11 mouse cellular contexts compared by ENCODE assay signal in genomic region chr7:46482099-46482531, GRCm38 (mm10).
DNase-seq lines count a peak whose midpoint lies in the region; ATAC-seq and TF ChIP-seq lines count a peak whose summit lies in the region.
"Had no signal": no experiment of that assay in that cellular context is flagged by ENCODE, and none has a peak within 500 bp of the region (broad histone marks: within the 10 kb centered on the region; RNA-seq: fewer than 3 reads in every experiment).

No protein-coding gene starts in this region.

- no peak for TF ChIP-seq CTCF in heart, postnatal 0 days (IDR thresholded peaks at IDR 0.05; ENCODE audit: low read depth)
- TF ChIP-seq CTCF in thymus, adult 2 months (IDR thresholded peaks at IDR 0.05; ENCODE audit: borderline replicate concordance, control insufficient read depth, extremely low read depth, insufficient read depth, low read length, poor library complexity): no peak

- no peak for TF ChIP-seq POLR2A in thymus, adult 2 months (IDR thresholded peaks at IDR 0.05; ENCODE audit: control insufficient read depth, extremely low read depth, insufficient read depth, low read length, poor library complexity)

- H3K27ac ChIP-seq in embryonic facial prominence, embryonic 15.5 days (replicated peaks): no peak overlapping the region
- H3K27ac ChIP-seq in heart, postnatal 0 days (ENCODE audit: low read depth): peak overlapping the region; percentile 71
- H3K27ac ChIP-seq in liver, embryonic 11.5 days (ENCODE audit: low read depth, low read length): no peak overlapping the region
- no peak overlapping the region for H3K27ac ChIP-seq in thymus, adult 2 months (ENCODE audit: control insufficient read depth, insufficient read depth, low read length)
- H3K27ac ChIP-seq: hindbrain, embryonic 15.5 days; neural tube, embryonic 12.5 days had no signal

- ATAC-seq in embryonic facial prominence, embryonic 15.5 days (ENCODE audit: insufficient number of reproducible peaks, low FRiP score, low TSS enrichment, low read depth): peak; percentile 54
- peak; percentile 92 for ATAC-seq in heart, postnatal 0 days (ENCODE audit: insufficient read depth, low read depth)
- ATAC-seq in liver, embryonic 11.5 days (replicated peaks; ENCODE audit: low FRiP score): no peak; the same call in 1 of the 2 replicates

- no peaks in the 10 kb centered on the region for H3K9me3 ChIP-seq in embryonic facial prominence, embryonic 15.5 days (replicated peaks)
- H3K9me3 ChIP-seq in heart, postnatal 0 days (replicated peaks; ENCODE audit: control insufficient read depth, low read length): no peaks in the 10 kb centered on the region
- no peaks in the 10 kb centered on the region for H3K9me3 ChIP-seq in liver, embryonic 11.5 days (ENCODE audit: control insufficient read depth, low read length)
- H3K9me3 ChIP-seq: hindbrain, embryonic 15.5 days; neural tube, embryonic 12.5 days had no signal

- WGBS in embryonic facial prominence, embryonic 15.5 days: 60% methylated on average over 2 of the region's 2 CpGs
- WGBS in heart, postnatal 0 days: 26% methylated on average over 2 of the region's 2 CpGs
- WGBS in liver, embryonic 11.5 days: 38% methylated on average over 2 of the region's 2 CpGs
- 98% methylated on average over 2 of the region's 2 CpGs for WGBS in thymus, adult 2 months

- H3K4me1 ChIP-seq in embryonic facial prominence, embryonic 15.5 days: no peaks in the 10 kb centered on the region
- peaks cover 25% of the 10 kb centered on the region for H3K4me1 ChIP-seq in heart, postnatal 0 days (ENCODE audit: control insufficient read depth, insufficient read depth)
- H3K4me1 ChIP-seq in liver, embryonic 11.5 days (replicated peaks; ENCODE audit: control insufficient read depth, insufficient read depth, low read length): peaks cover 10% of the 10 kb centered on the region
- peaks cover 5% of the 10 kb centered on the region; the same call in 1 of the 2 replicates for H3K4me1 ChIP-seq in thymus, adult 2 months (replicated peaks; ENCODE audit: control insufficient read depth, insufficient read depth, low read length)

- DNase-seq in cerebellum, adult 9-11 months: peak; percentile 37
- no peak for DNase-seq in cerebellum, adult 9-10 months
- DNase-seq in heart, postnatal 0 days (ENCODE audit: low spot score): peak; percentile 82
- DNase-seq in lung, postnatal 14 days: peak; percentile 14
- no peak for DNase-seq in thymus, postnatal 4 days
- DNase-seq in liver, embryonic 11.5 days (ENCODE audit: low spot score): no peak
- no peak for DNase-seq in thymus, adult 2 months
- DNase-seq: thymus, postnatal 14 days had no signal

- H3K36me3 ChIP-seq in embryonic facial prominence, embryonic 15.5 days: no peaks in the 10 kb centered on the region
- H3K36me3 ChIP-seq in heart, postnatal 0 days (replicated peaks; ENCODE audit: control insufficient read depth, insufficient read depth, low read length): no peaks in the 10 kb centered on the region
- no peaks in the 10 kb centered on the region for H3K36me3 ChIP-seq in liver, embryonic 11.5 days (ENCODE audit: control insufficient read depth, insufficient read depth, low read length)
- H3K36me3 ChIP-seq in thymus, adult 2 months (ENCODE audit: control insufficient read depth, insufficient read depth, low read length): no peaks in the 10 kb centered on the region
- H3K36me3 ChIP-seq: hindbrain, embryonic 15.5 days; neural tube, embryonic 12.5 days had no signal

- TF ChIP-seq EP300 in heart, postnatal 0 days (IDR thresholded peaks at IDR 0.05; ENCODE audit: low read depth): no peak

- no peaks in the 10 kb centered on the region for H3K27me3 ChIP-seq in embryonic facial prominence, embryonic 15.5 days
- no peaks in the 10 kb centered on the region for H3K27me3 ChIP-seq in heart, postnatal 0 days (ENCODE audit: control insufficient read depth, insufficient read depth, low read length)
- no peaks in the 10 kb centered on the region for H3K27me3 ChIP-seq in liver, embryonic 11.5 days (replicated peaks; ENCODE audit: control insufficient read depth, insufficient read depth, low read length)
- H3K27me3 ChIP-seq in thymus, adult 2 months (ENCODE audit: control insufficient read depth, insufficient read depth, low read length): no peaks in the 10 kb centered on the region
- H3K27me3 ChIP-seq: hindbrain, embryonic 15.5 days; neural tube, embryonic 12.5 days had no signal

- H3K4me2 ChIP-seq in embryonic facial prominence, embryonic 15.5 days (replicated peaks): no peak overlapping the region
- H3K4me2 ChIP-seq in heart, postnatal 0 days (ENCODE audit: low read depth, low read length): no peak overlapping the region
- no peak overlapping the region for H3K4me2 ChIP-seq in liver, embryonic 11.5 days
- H3K4me2 ChIP-seq: hindbrain, embryonic 15.5 days; neural tube, embryonic 12.5 days had no signal

- no peak overlapping the region for H3K9ac ChIP-seq in embryonic facial prominence, embryonic 15.5 days
- H3K9ac ChIP-seq in heart, postnatal 0 days (replicated peaks; ENCODE audit: low read depth, low read length): no peak overlapping the region
- H3K9ac ChIP-seq in liver, embryonic 11.5 days (ENCODE audit: low read depth, low read length): no peak overlapping the region
- H3K9ac ChIP-seq: hindbrain, embryonic 15.5 days; neural tube, embryonic 12.5 days had no signal

- H3K4me3 ChIP-seq in embryonic facial prominence, embryonic 15.5 days (replicated peaks): no peak overlapping the region
- H3K4me3 ChIP-seq in heart, postnatal 0 days (ENCODE audit: low read depth, low read length): no peak overlapping the region
- no peak overlapping the region for H3K4me3 ChIP-seq in liver, embryonic 11.5 days (ENCODE audit: low read depth, low read length)
- H3K4me3 ChIP-seq in thymus, adult 2 months (ENCODE audit: control insufficient read depth, insufficient read depth, low read length): no peak overlapping the region
- H3K4me3 ChIP-seq: hindbrain, embryonic 15.5 days; neural tube, embryonic 12.5 days had no signal

Comparison
In these comparisons a context has a peak if more than half of its experiments do, and no peak if none do; other contexts are left out.
1. DNase-seq: peak in cerebellum, adult 9-11 months (single experiment), heart, postnatal 0 days (single experiment) and lung, postnatal 14 days (single experiment); none in cerebellum, adult 9-10 months (single experiment), thymus, postnatal 4 days (single experiment), liver, embryonic 11.5 days (single experiment) and thymus, adult 2 months (single experiment).